Mouse (Mus musculus): ENCODE results near the gene Elmo1. TPM values are rescaled to one million over a fixed set of nuclear protein-coding genes. Genes with fewer than 3 reads are reported as not detected.

The Elmo1 gene
- polyA plus RNA-seq, 1 experiment: 0.01 TPM

GRCm38 (mm10) chr13:20115131-20115907, 24.9 kb downstream of the Elmo1 start:
- Histone ChIP-seq H3K36me3 (ENCODE audit: control insufficient read depth) (no peaks in the 10 kb centered on the region), H3K27me3 (ENCODE audit: control insufficient read depth) (0 out of 2 replicates have a peak, but pooled peaks cover 2% of the 10 kb centered on the region), H3K9me3 (ENCODE audit: control insufficient read depth, low read length) (no peaks in the 10 kb centered on the region), H3K4me3 (replicated peaks) (no peak overlapping the region), H3K4me1 (ENCODE audit: control insufficient read depth) (no peaks in the 10 kb centered on the region)
- TF ChIP-seq GATA1 (IDR thresholded peaks at IDR 0.05; ENCODE audit: low read length): no peak
- TF ChIP-seq TAL1 (IDR thresholded peaks at IDR 0.05; ENCODE audit: low read length): no peak

GRCm38 (mm10) chr13:20116019-20116418, 25.6 kb downstream of the Elmo1 start:
- H3K27me3 ChIP-seq (ENCODE audit: control insufficient read depth): 0 out of 2 replicates have a peak, but pooled peaks cover 2% of the 10 kb centered on the region
- H3K4me1 ChIP-seq (ENCODE audit: control insufficient read depth): no peaks in the 10 kb centered on the region
- TF ChIP-seq TAL1 (IDR thresholded peaks at IDR 0.05; ENCODE audit: low read length): no peak
- TF ChIP-seq GATA1 (IDR thresholded peaks at IDR 0.05; ENCODE audit: low read length): no peak
- H3K4me3 ChIP-seq (replicated peaks): no peak overlapping the region
- no peaks in the 10 kb centered on the region for H3K9me3 ChIP-seq (ENCODE audit: control insufficient read depth, low read length)
- H3K36me3 ChIP-seq (ENCODE audit: control insufficient read depth): no peaks in the 10 kb centered on the region

- TF ChIP-seq GATA1 (IDR thresholded peaks at IDR 0.05; ENCODE audit: low read length) (no peak), TAL1 (IDR thresholded peaks at IDR 0.05; ENCODE audit: low read length) (no peak)
Observed at GRCm38 (mm10) chr13:20116868-20117510, 26.6 kb downstream of the Elmo1 start.

GRCm38 (mm10) chr13:20117691-20118090, 27.3 kb downstream of the Elmo1 start:
- H3K36me3 ChIP-seq (ENCODE audit: control insufficient read depth): no peaks in the 10 kb centered on the region
- no peak overlapping the region for H3K4me3 ChIP-seq (replicated peaks)
- TF ChIP-seq TAL1 (IDR thresholded peaks at IDR 0.05; ENCODE audit: low read length) (no peak), GATA1 (IDR thresholded peaks at IDR 0.05; ENCODE audit: low read length) (no peak)
- H3K9me3 ChIP-seq (ENCODE audit: control insufficient read depth, low read length): no peaks in the 10 kb centered on the region
- H3K27me3 ChIP-seq (ENCODE audit: control insufficient read depth): 0 out of 2 replicates have a peak, but pooled peaks cover 2% of the 10 kb centered on the region
- no peaks in the 10 kb centered on the region for H3K4me1 ChIP-seq (ENCODE audit: control insufficient read depth)

More at GRCm38 (mm10) chr13:20116868-20117510, 26.6 kb downstream of the Elmo1 start:
- Histone ChIP-seq H3K4me3 (replicated peaks) (no peak overlapping the region), H3K27me3 (ENCODE audit: control insufficient read depth) (0 out of 2 replicates have a peak, but pooled peaks cover 2% of the 10 kb centered on the region), H3K4me1 (ENCODE audit: control insufficient read depth) (no peaks in the 10 kb centered on the region), H3K36me3 (ENCODE audit: control insufficient read depth) (no peaks in the 10 kb centered on the region), H3K9me3 (ENCODE audit: control insufficient read depth, low read length) (no peaks in the 10 kb centered on the region)

GRCm38 (mm10) chr13:20118909-20119308, 28.5 kb downstream of the Elmo1 start:
- Histone ChIP-seq H3K36me3 (ENCODE audit: control insufficient read depth) (no peaks in the 10 kb centered on the region), H3K4me3 (replicated peaks) (no peak overlapping the region), H3K4me1 (ENCODE audit: control insufficient read depth) (no peaks in the 10 kb centered on the region), H3K9me3 (ENCODE audit: control insufficient read depth, low read length) (no peaks in the 10 kb centered on the region), H3K27me3 (ENCODE audit: control insufficient read depth) (0 out of 2 replicates have a peak, but pooled peaks cover 2% of the 10 kb centered on the region)
- TF ChIP-seq GATA1 (IDR thresholded peaks at IDR 0.05; ENCODE audit: low read length): no peak
- no peak for TF ChIP-seq TAL1 (IDR thresholded peaks at IDR 0.05; ENCODE audit: low read length)

- Histone ChIP-seq H3K9me3 (ENCODE audit: control insufficient read depth, low read length) (no peaks in the 10 kb centered on the region), H3K36me3 (ENCODE audit: control insufficient read depth) (no peaks in the 10 kb centered on the region), H3K4me3 (replicated peaks) (no peak overlapping the region), H3K4me1 (ENCODE audit: control insufficient read depth) (no peaks in the 10 kb centered on the region), H3K27me3 (ENCODE audit: control insufficient read depth) (no peaks in the 10 kb centered on the region)
- no peak for TF ChIP-seq TAL1 (IDR thresholded peaks at IDR 0.05; ENCODE audit: low read length)
- TF ChIP-seq GATA1 (IDR thresholded peaks at IDR 0.05; ENCODE audit: low read length): no peak
Observed at GRCm38 (mm10) chr13:20120723-20121122, 30.3 kb downstream of the Elmo1 start.

- no peaks in the 10 kb centered on the region for H3K27me3 ChIP-seq (ENCODE audit: control insufficient read depth)
- no peaks in the 10 kb centered on the region for H3K36me3 ChIP-seq (ENCODE audit: control insufficient read depth)
- no peak for TF ChIP-seq TAL1 (IDR thresholded peaks at IDR 0.05; ENCODE audit: low read length)
- no peak for TF ChIP-seq GATA1 (IDR thresholded peaks at IDR 0.05; ENCODE audit: low read length)
- no peaks in the 10 kb centered on the region for H3K9me3 ChIP-seq (ENCODE audit: control insufficient read depth, low read length)
- H3K4me1 ChIP-seq (ENCODE audit: control insufficient read depth): no peaks in the 10 kb centered on the region
- H3K4me3 ChIP-seq (replicated peaks): no peak overlapping the region
Observed at GRCm38 (mm10) chr13:20121385-20122043, 31.1 kb downstream of the Elmo1 start.

GRCm38 (mm10) chr13:20123975-20124374, 33.6 kb downstream of the Elmo1 start:
- Histone ChIP-seq H3K9me3 (ENCODE audit: control insufficient read depth, low read length) (no peaks in the 10 kb centered on the region), H3K4me1 (ENCODE audit: control insufficient read depth) (peaks cover 6% of the 10 kb centered on the region)
- TF ChIP-seq TAL1 (IDR thresholded peaks at IDR 0.05; ENCODE audit: low read length): no peak
- TF ChIP-seq GATA1 (IDR thresholded peaks at IDR 0.05; ENCODE audit: low read length): no peak

GRCm38 (mm10) chr13:20124965-20125364, 34.6 kb downstream of the Elmo1 start:
- H3K36me3 ChIP-seq (ENCODE audit: control insufficient read depth): no peaks in the 10 kb centered on the region
- H3K4me1 ChIP-seq (ENCODE audit: control insufficient read depth): peaks cover 6% of the 10 kb centered on the region
- no peak overlapping the region for H3K4me3 ChIP-seq (replicated peaks)
- TF ChIP-seq TAL1 (IDR thresholded peaks at IDR 0.05; ENCODE audit: low read length): no peak
- no peak for TF ChIP-seq GATA1 (IDR thresholded peaks at IDR 0.05; ENCODE audit: low read length)
- H3K27me3 ChIP-seq (ENCODE audit: control insufficient read depth): no peaks in the 10 kb centered on the region
- H3K9me3 ChIP-seq (ENCODE audit: control insufficient read depth, low read length): no peaks in the 10 kb centered on the region

More at GRCm38 (mm10) chr13:20123975-20124374, 33.6 kb downstream of the Elmo1 start:
- H3K4me3 ChIP-seq (replicated peaks): no peak overlapping the region
- H3K36me3 ChIP-seq (ENCODE audit: control insufficient read depth): no peaks in the 10 kb centered on the region
- no peaks in the 10 kb centered on the region for H3K27me3 ChIP-seq (ENCODE audit: control insufficient read depth)
